Mouse (Mus musculus) olfactory bulb, adult 2 months (tissue): ENCODE results near the gene Mast4.

Source experiments
- CTCF ChIP-seq: fragments of 200-500 bp; IDR thresholded peaks from 2 replicates; pipeline ENCODE4 v1.5.1; 2012; ENCODE audit warnings: low read depth, mild to moderate bottlenecking, low read length, moderate library complexity; ENCODE audit not compliant: insufficient read depth
- POLR2A ChIP-seq: fragments of 200-500 bp; IDR thresholded peaks from 2 replicates; pipeline ENCODE4 v1.6.1; 2012; ENCODE audit warnings: mild to moderate bottlenecking, low read depth, low read length, moderate library complexity; ENCODE audit not compliant: insufficient read depth

GRCm38 (mm10) chr13:102764218-102764617 lies 570.1 kb downstream of the Mast4 start:
- TF ChIP-seq CTCF (no peak), POLR2A (no peak)
